Mouse (Mus musculus) intestine, embryonic 14.5 days (tissue): ENCODE data around the gene Gm47955. TPM values are rescaled to one million over a fixed set of nuclear protein-coding genes. Genes with fewer than 3 reads are reported as not detected.
"Not testable (repeated sequence)": the region's sequence is repeated elsewhere in the genome, so short reads cannot be mapped to it uniquely, and the experiment has no call there.

Experiments
- ATAC-seq: fragments of 200-750 bp; cut with Nextera tagmentation; replicated peaks from 2 replicates; pipeline ENCODE4 v1.8.0; 2017; ENCODE audit warnings: low read depth, moderate number of reproducible peaks, moderate TSS enrichment, moderate library complexity; ENCODE audit not compliant: low FRiP score, low TSS enrichment
- DNase-seq: peaks from one replicate; pipeline ENCODE4 v3.0.0-alpha.2; 2018; ENCODE audit warnings: low spot score
- H3K27ac ChIP-seq: fragments of 300-500 bp; sonication (generic); 2 replicates; pipeline ENCODE4 v1.5.1; 2014; ENCODE audit warnings: low read depth, mild to moderate bottlenecking, control low read depth
- H3K27me3 ChIP-seq: fragments of 300-500 bp; sonication (generic); replicated peaks from 2 replicates; pipeline ENCODE4 v1.6.1; 2014; ENCODE audit warnings: low read length, control low read depth; ENCODE audit not compliant: control insufficient read depth, insufficient read depth
- H3K36me3 ChIP-seq: fragments of 300-500 bp; sonication (generic); 2 replicates; pipeline ENCODE4 v1.6.1; 2014; ENCODE audit warnings: low read length, control low read depth; ENCODE audit not compliant: control insufficient read depth, insufficient read depth
- H3K4me1 ChIP-seq: fragments of 300-500 bp; sonication (generic); replicated peaks from 2 replicates; pipeline ENCODE4 v1.6.1; 2014; ENCODE audit warnings: low read length, control low read depth, mixed read lengths; ENCODE audit not compliant: control insufficient read depth, insufficient read depth
- H3K4me2 ChIP-seq: fragments of 300-500 bp; sonication (generic); 2 replicates; pipeline ENCODE4 v1.6.1; 2014; ENCODE audit warnings: low read length
- H3K4me3 ChIP-seq: fragments of 300-500 bp; sonication (generic); 2 replicates; pipeline ENCODE4 v1.5.1; 2014; ENCODE audit warnings: low read depth, low read length, control low read depth, mixed read lengths
- H3K9ac ChIP-seq: fragments of 300-500 bp; sonication (generic); 2 replicates; pipeline ENCODE4 v1.6.1; 2014; ENCODE audit warnings: mild to moderate bottlenecking, low read length
- H3K9me3 ChIP-seq: fragments of 300-500 bp; sonication (generic); 2 replicates; pipeline ENCODE4 v1.6.1; 2016; ENCODE audit warnings: low read length, control low read depth; ENCODE audit not compliant: control insufficient read depth
- WGBS: fragments of 180-500 bp; shearing (Covaris S2); extraction: QIAGEN DNeasy Blood & Tissue Kit; methylation state at CpG from one replicate; pipeline ENCODE4 v1.1.7; 2014; 5-methylcytosine and 5-hydroxymethylcytosine counted together
- polyA plus RNA-seq: library from polyadenylated mRNA; unstranded; fragments of >200 nt; fragmentation: Nextera tagmentation; extraction: Ambion mirVana; gene quantifications from 2 replicates; pipeline ENCODE4 v1.2.1, GENCODE M21; 2014

The Gm47955 gene
- polyA plus RNA-seq, 1 experiment from 2014 or later: not detected

- ATAC-seq, H3K4me3 ChIP-seq, H3K4me2 ChIP-seq, H3K9ac ChIP-seq, H3K9me3 ChIP-seq, H3K27ac ChIP-seq, H3K27me3 ChIP-seq, H3K4me1 ChIP-seq, DNase-seq, H3K36me3 ChIP-seq: not testable (repeated sequence)
- WGBS: 88% methylated on average over 1 of the region's 2 CpGs
These were observed 14.1 kb upstream of the Gm47955 start for GRCm38 (mm10) chr1:82946029-82946428.

GRCm38 (mm10) chr1:82948601-82949000 lies 11.5 kb upstream of the Gm47955 start:
- Histone ChIP-seq H3K9ac (no peak overlapping the region), H3K9me3 (no peaks in the 10 kb centered on the region), H3K4me2 (no peak overlapping the region), H3K36me3 (no peaks in the 10 kb centered on the region), H3K4me3 (no peak overlapping the region), H3K4me1 (no peaks in the 10 kb centered on the region), H3K27me3 (no peaks in the 10 kb centered on the region), H3K27ac (no peak overlapping the region)
- DNase-seq (no peak), ATAC-seq (no peak)
- 86% methylated on average over 2 of the region's 2 CpGs for WGBS

DNA sequence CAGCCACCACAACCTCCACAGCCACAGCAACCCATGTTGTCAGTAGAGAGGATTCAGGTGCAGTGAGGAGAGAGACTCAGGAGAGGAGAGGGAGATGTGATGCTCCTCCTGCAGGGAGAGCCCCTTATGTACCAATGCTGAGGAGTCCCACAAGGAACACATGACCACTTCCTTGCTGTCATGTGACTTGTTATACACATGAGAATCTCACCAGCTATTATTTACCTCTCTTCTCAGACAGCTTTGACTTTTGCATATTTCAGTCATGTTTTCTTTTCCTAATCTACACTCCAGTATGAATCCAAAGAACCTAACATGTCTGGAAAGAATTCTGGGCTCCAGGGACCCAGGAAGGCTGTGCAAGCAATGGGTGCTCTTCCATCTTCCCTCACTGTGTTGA lies 4.2 kb upstream of the Gm47955 start, which contains the start of gene Gm7544:
TSS of gene Gm7544 (minus strand) at position 101 of the 400 bp plus-strand sequence.
- H3K9me3 ChIP-seq, H3K9ac ChIP-seq, H3K4me2 ChIP-seq, H3K4me1 ChIP-seq, H3K27me3 ChIP-seq, H3K27ac ChIP-seq, H3K4me3 ChIP-seq, DNase-seq, ATAC-seq, H3K36me3 ChIP-seq: not testable (repeated sequence)

DNA sequence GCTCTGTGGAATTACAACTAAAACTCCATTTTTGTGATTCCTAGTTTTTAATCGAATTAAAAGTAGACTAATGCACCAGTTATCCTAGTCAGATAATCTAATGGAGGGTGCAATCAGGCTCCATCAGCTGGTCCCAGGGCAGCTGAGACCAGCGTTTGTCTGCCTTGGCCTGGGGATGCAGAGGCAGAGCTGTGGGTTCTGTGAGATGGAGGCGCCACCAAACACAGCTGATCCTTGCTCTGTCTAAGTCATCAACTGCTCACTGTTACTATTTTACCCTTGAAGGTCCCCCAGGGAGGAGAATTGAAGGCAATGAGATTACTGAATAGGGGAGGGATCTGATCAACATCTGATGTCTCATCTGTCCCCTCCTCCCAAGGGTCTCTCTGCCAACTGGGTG lies 6.3 kb downstream of the Gm47955 start:
- DNase-seq: no peak
- H3K9ac ChIP-seq: no peak overlapping the region
- WGBS: 67% methylated on average over 3 of the region's 3 CpGs
- no peaks in the 10 kb centered on the region for H3K27me3 ChIP-seq
- H3K4me3 ChIP-seq: no peak overlapping the region
- no peaks in the 10 kb centered on the region for H3K9me3 ChIP-seq
- H3K27ac ChIP-seq: no peak overlapping the region
- H3K36me3 ChIP-seq: no peaks in the 10 kb centered on the region
- H3K4me1 ChIP-seq: no peaks in the 10 kb centered on the region
- H3K4me2 ChIP-seq: no peak overlapping the region
- ATAC-seq: no peak

GRCm38 (mm10) chr1:82972046-82972445 lies 12.0 kb downstream of the Gm47955 start:
- Histone ChIP-seq H3K4me2 (no peak overlapping the region), H3K27ac (no peak overlapping the region), H3K4me1 (no peaks in the 10 kb centered on the region), H3K9me3 (no peaks in the 10 kb centered on the region), H3K9ac (no peak overlapping the region), H3K4me3 (no peak overlapping the region), H3K27me3 (no peaks in the 10 kb centered on the region), H3K36me3 (no peaks in the 10 kb centered on the region)
- ATAC-seq: no peak
- WGBS: 35% methylated on average over 4 of the region's 4 CpGs
- no peak for DNase-seq

DNA sequence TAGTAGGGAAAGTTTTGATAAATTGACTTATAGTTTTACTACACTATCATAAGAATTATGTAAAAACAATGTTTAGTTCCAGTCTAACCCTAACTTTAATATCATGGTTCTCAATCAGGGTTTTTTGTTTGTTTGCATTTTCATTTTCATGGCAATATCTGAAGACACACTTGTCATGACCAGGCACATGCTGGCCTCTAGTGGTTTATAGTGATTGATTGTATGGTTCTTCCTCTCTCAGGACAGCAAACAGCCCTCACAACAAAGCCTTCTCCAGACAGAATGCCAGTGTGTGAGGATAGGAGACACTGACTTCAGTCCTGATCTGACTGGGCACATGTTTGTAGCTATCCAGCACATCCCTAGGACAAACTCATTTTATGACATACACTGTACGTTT lies 13.2 kb downstream of the Gm47955 start:
- DNase-seq: no peak
- Histone ChIP-seq H3K9me3 (no peaks in the 10 kb centered on the region), H3K4me2 (no peak overlapping the region), H3K9ac (no peak overlapping the region), H3K4me3 (no peak overlapping the region), H3K36me3 (no peaks in the 10 kb centered on the region), H3K4me1 (no peaks in the 10 kb centered on the region), H3K27ac (no peak overlapping the region), H3K27me3 (no peaks in the 10 kb centered on the region)
- WGBS: 76% methylated on average over 1 of the region's 1 CpGs
- no peak for ATAC-seq

GRCm38 (mm10) chr1:82973901-82974300 lies 13.8 kb downstream of the Gm47955 start:
- no peaks in the 10 kb centered on the region for H3K9me3 ChIP-seq
- no peaks in the 10 kb centered on the region for H3K36me3 ChIP-seq
- H3K4me3 ChIP-seq: no peak overlapping the region
- no peaks in the 10 kb centered on the region for H3K4me1 ChIP-seq
- H3K27ac ChIP-seq: no peak overlapping the region
- H3K4me2 ChIP-seq: no peak overlapping the region
- no peaks in the 10 kb centered on the region for H3K27me3 ChIP-seq
- WGBS: 68% methylated on average over 6 of the region's 6 CpGs
- no peak for DNase-seq
- ATAC-seq: no peak
- H3K9ac ChIP-seq: no peak overlapping the region

- Histone ChIP-seq H3K9me3 (no peaks in the 10 kb centered on the region), H3K36me3 (no peaks in the 10 kb centered on the region), H3K9ac (no peak overlapping the region), H3K27ac (no peak overlapping the region), H3K4me3 (no peak overlapping the region), H3K4me2 (no peak overlapping the region), H3K4me1 (no peaks in the 10 kb centered on the region), H3K27me3 (no peaks in the 10 kb centered on the region)
- ATAC-seq (no peak), DNase-seq (no peak)
- 76% methylated on average over 9 of the region's 9 CpGs for WGBS
These were observed 14.3 kb downstream of the Gm47955 start for GRCm38 (mm10) chr1:82974342-82974741.

- Histone ChIP-seq H3K4me1 (no peaks in the 10 kb centered on the region), H3K9ac (no peak overlapping the region), H3K9me3 (no peaks in the 10 kb centered on the region), H3K36me3 (no peaks in the 10 kb centered on the region), H3K4me2 (no peak overlapping the region), H3K27me3 (no peaks in the 10 kb centered on the region), H3K27ac (no peak overlapping the region), H3K4me3 (no peak overlapping the region)
- ATAC-seq (no peak), DNase-seq (no peak)
- WGBS: 80% methylated on average over 5 of the region's 5 CpGs
These were observed 15.7 kb downstream of the Gm47955 start for GRCm38 (mm10) chr1:82975750-82976149.
